Mouse (Mus musculus): ENCODE measurements around the gene Acvr1. TPM values are rescaled to one million over a fixed set of nuclear protein-coding genes. Genes with fewer than 3 reads are reported as not detected.

Gene Acvr1
- total and polyA plus RNA-seq, 3 experiments: 6.9 to 40.5 (median 34.1) TPM

GRCm38 (mm10) chr2:58557045-58557845 is 9.7 kb downstream of the Acvr1 start:
- DNase-seq: no peak

GRCm38 (mm10) chr2:58552296-58552695 is 14.7 kb downstream of the Acvr1 start:
- DNase-seq: no peak

- DNase-seq: no peak
These were observed 15.1 kb downstream of the Acvr1 start for GRCm38 (mm10) chr2:58551866-58552265.

GRCm38 (mm10) chr2:58550488-58550887 is 16.5 kb downstream of the Acvr1 start:
- DNase-seq: no peak

- no peak for DNase-seq
These were observed 17.0 kb downstream of the Acvr1 start for GRCm38 (mm10) chr2:58549960-58550359.

GRCm38 (mm10) chr2:58548943-58549342 is 18.0 kb downstream of the Acvr1 start:
- DNase-seq: no peak

GRCm38 (mm10) chr2:58546264-58546663 is 20.7 kb downstream of the Acvr1 start:
- peak; percentile 66 for DNase-seq

- DNase-seq: no peak
These were observed 22.6 kb downstream of the Acvr1 start for GRCm38 (mm10) chr2:58544368-58544767.

GRCm38 (mm10) chr2:58543252-58543651 is 23.7 kb downstream of the Acvr1 start:
- DNase-seq: no peak

- no peak for DNase-seq
These were observed 28.8 kb downstream of the Acvr1 start for GRCm38 (mm10) chr2:58538196-58538595.

- DNase-seq: no peak
These were observed 30.2 kb downstream of the Acvr1 start for GRCm38 (mm10) chr2:58536796-58537195.

- peak; percentile 27 for DNase-seq
These were observed 31.7 kb downstream of the Acvr1 start for GRCm38 (mm10) chr2:58535233-58535632.

GRCm38 (mm10) chr2:58534379-58534778 is 32.6 kb downstream of the Acvr1 start:
- no peak for DNase-seq

- DNase-seq: peak; percentile 49
These were observed 33.4 kb downstream of the Acvr1 start for GRCm38 (mm10) chr2:58533521-58534001.

GRCm38 (mm10) chr2:58532260-58532850 is 34.6 kb downstream of the Acvr1 start:
- DNase-seq: peak; percentile 78

GRCm38 (mm10) chr2:58530521-58530920 is 36.4 kb downstream of the Acvr1 start:
- DNase-seq: peak; percentile 28

GRCm38 (mm10) chr2:58529860-58530440 is 37.0 kb downstream of the Acvr1 start:
- DNase-seq: peak; percentile 71

GRCm38 (mm10) chr2:58529384-58529783 is 37.6 kb downstream of the Acvr1 start:
- DNase-seq: no peak

- no peak for DNase-seq
These were observed 39.2 kb downstream of the Acvr1 start for GRCm38 (mm10) chr2:58527786-58528185.

GRCm38 (mm10) chr2:58524356-58524755 is 42.6 kb downstream of the Acvr1 start:
- DNase-seq: no peak

- DNase-seq: no peak
These were observed 43.1 kb downstream of the Acvr1 start for GRCm38 (mm10) chr2:58523894-58524293.

- DNase-seq: no peak
These were observed 43.9 kb downstream of the Acvr1 start for GRCm38 (mm10) chr2:58523097-58523496.

- DNase-seq: peak; percentile 26
These were observed 45.3 kb downstream of the Acvr1 start for GRCm38 (mm10) chr2:58521621-58522020.
